Mouse (Mus musculus) liver, embryonic 12.5 days (tissue): ENCODE data around the gene Aqp8. TPM values are rescaled to one million over a fixed set of nuclear protein-coding genes. Genes with fewer than 3 reads are reported as not detected.

ENCODE experiments used
- ATAC-seq: fragments of 200-750 bp; cut with Nextera tagmentation; 2 replicates; pipeline ENCODE4 v1.8.0; 2017; ENCODE audit warnings: moderate number of reproducible peaks, mild to moderate bottlenecking, moderate library complexity
- H3K27ac ChIP-seq: fragments of 300-500 bp; sonication (generic); 2 replicates; pipeline ENCODE4 v1.5.1; 2016; ENCODE audit warnings: mild to moderate bottlenecking
- H3K27me3 ChIP-seq: fragments of 300-500 bp; sonication (generic); replicated peaks from 2 replicates; pipeline ENCODE4 v1.6.1; 2016; ENCODE audit warnings: mild to moderate bottlenecking, moderate library complexity
- H3K36me3 ChIP-seq: fragments of 300-500 bp; sonication (generic); 2 replicates; pipeline ENCODE4 v1.6.1; 2016; ENCODE audit warnings: mild to moderate bottlenecking, moderate library complexity
- H3K4me1 ChIP-seq: fragments of 300-500 bp; sonication (generic); 2 replicates; pipeline ENCODE4 v1.6.1; 2016
- H3K4me2 ChIP-seq: fragments of 300-500 bp; sonication (generic); 2 replicates; pipeline ENCODE4 v1.6.1; 2016; ENCODE audit warnings: mild to moderate bottlenecking, moderate library complexity
- H3K4me3 ChIP-seq: fragments of 300-500 bp; sonication (generic); 2 replicates; pipeline ENCODE4 v1.5.1; 2016; ENCODE audit warnings: mild to moderate bottlenecking, moderate library complexity
- H3K9ac ChIP-seq: fragments of 300-500 bp; sonication (generic); 2 replicates; pipeline ENCODE4 v1.6.1; 2016; ENCODE audit warnings: mild to moderate bottlenecking, moderate library complexity
- H3K9me3 ChIP-seq: fragments of 300-500 bp; sonication (generic); replicated peaks from 2 replicates; pipeline ENCODE4 v1.6.1; 2016; ENCODE audit warnings: mild to moderate bottlenecking, moderate library complexity
- WGBS: fragments of 180-500 bp; shearing (Covaris S2); methylation state at CpG from one replicate; pipeline ENCODE4 v1.1.7; 2016; ENCODE audit not compliant: insufficient replicate concordance; 5-methylcytosine and 5-hydroxymethylcytosine counted together
- polyA plus RNA-seq: library from polyadenylated mRNA; unstranded; fragments of >200 nt; fragmentation: Nextera tagmentation; extraction: Ambion mirVana; gene quantifications from 2 replicates; pipeline ENCODE4 v1.2.1, GENCODE M21; 2016

Aqp8 gene
- polyA plus RNA-seq, 1 experiment from 2014 or later, result 2.4 TPM

DNA sequence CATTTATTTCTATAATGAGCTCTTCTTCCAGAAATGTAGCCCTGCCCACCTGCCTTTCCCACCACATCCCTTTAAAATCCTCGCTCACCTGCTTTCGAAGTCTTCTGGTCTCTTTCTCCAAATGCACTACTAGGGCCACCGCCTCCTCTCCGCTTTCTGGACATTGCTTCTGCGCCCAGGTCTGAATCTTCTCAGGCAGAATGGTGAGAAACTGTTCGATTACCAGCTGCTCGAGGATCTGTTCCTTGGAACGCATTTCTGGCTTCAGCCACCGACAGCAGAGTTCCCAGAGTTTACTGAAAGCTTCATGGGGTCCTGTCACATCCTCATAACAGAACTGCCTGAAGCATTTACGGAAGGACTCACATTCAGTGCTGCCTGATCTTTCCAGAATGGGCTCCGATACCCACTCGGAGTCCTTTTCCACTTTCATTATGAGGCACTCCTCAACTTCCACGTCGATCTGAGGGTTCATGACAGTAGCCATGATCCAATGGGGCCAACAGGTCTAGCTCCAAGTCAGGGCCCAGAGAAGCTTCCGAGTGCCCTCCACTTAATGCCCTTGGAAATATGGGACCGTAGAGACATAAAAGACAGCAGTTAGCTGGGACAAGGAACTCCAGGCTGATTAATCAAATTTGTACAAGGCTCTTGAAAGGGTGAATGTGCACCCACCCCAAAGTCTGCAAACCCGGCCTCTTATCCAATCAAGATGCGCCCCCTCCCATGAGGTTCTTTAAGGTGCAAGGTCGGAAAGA, 37.6 kb downstream of the Aqp8 start:
- Histone ChIP-seq H3K9ac (peak overlapping the region; percentile 45; the same call in 1 of the 2 replicates), H3K27me3 (peaks cover 27% of the 10 kb centered on the region), H3K4me1 (peaks cover 5% of the 10 kb centered on the region), H3K4me2 (peak overlapping the region; percentile 74), H3K36me3 (no peaks in the 10 kb centered on the region), H3K4me3 (peak overlapping the region; percentile 53), H3K9me3 (no peaks in the 10 kb centered on the region), H3K27ac (no peak overlapping the region)
- WGBS, result 39% methylated on average over 19 of the region's 19 CpGs
- ATAC-seq, result no peak

DNA sequence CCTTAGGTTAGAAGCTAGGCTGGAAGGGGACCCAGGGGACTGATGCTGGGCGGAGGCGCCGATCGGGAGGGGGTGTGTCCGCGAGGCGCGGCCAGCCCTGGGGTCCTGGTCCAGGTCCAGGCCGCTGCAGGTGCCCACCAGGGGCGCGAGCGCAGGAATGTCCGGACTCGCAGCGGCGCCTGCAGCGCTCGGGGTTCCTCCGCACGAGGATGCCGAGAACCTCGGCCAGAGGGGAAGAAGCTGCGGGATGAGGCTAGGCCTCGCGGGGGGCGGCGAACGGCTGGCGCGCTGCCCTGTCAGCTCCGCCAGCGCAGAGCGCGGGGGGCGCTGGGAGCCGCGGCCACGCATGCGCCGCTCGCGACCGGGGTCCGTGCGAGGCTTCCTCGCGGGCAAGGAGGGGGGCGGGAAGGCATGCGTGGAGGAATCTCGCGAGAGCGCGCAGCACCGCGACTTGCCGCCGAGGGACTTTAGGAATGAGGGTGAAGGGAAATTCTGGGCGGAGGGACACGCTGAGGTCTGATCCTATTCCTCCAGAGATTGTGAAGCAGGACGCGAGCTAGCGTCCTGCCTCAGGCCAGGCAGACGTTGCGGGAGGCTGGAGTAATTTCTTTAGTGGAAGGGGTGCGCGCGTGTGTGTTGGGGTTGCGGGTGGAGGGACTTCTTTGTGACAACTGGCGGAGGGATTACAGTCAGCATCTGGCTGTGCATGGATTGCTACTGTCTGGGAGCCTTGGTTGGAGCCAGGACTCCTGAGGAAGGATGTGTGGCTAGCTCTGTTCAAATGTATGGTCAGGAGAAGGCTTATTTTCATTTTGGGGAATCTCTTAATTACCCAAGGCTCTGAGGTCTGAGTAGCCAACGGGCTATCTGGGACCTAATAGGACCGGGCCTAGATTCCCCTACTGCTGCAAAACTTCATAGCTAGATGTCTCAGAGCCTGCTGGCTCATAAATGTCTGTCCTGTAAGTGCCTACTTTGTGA, 38.4 kb downstream of the Aqp8 start, which contains the start of gene Zkscan2:
TSS of gene Zkscan2 (minus strand) at position 211 of the 981 bp plus-strand sequence.
- Histone ChIP-seq H3K27ac (no peak within 1 kb of the TSS), H3K9ac (peak within 1 kb of the TSS; percentile 45; the same call in 1 of the 2 replicates), H3K4me3 (peak within 1 kb of the TSS; percentile 53), H3K9me3 (no peaks in the 10 kb centered on the region), H3K4me2 (peak within 1 kb of the TSS; percentile 74), H3K4me1 (peaks cover 5% of the 10 kb centered on the region), H3K36me3 (no peaks in the 10 kb centered on the region), H3K27me3 (peaks cover 27% of the 10 kb centered on the region)
- 2% methylated on average over 70 of the region's 71 CpGs for WGBS
- ATAC-seq, result peak; percentile 49

- Histone ChIP-seq H3K9ac (no peak overlapping the region), H3K27ac (no peak overlapping the region), H3K4me1 (peaks cover 5% of the 10 kb centered on the region), H3K4me2 (no peak overlapping the region), H3K27me3 (peaks cover 27% of the 10 kb centered on the region), H3K4me3 (no peak overlapping the region), H3K9me3 (no peaks in the 10 kb centered on the region), H3K36me3 (no peaks in the 10 kb centered on the region)
- ATAC-seq, result no peak
- 30% methylated on average over 1 of the region's 1 CpGs for WGBS
Measured at GRCm38 (mm10) chr7:123503358-123503757, 41.3 kb downstream of the Aqp8 start.

DNA sequence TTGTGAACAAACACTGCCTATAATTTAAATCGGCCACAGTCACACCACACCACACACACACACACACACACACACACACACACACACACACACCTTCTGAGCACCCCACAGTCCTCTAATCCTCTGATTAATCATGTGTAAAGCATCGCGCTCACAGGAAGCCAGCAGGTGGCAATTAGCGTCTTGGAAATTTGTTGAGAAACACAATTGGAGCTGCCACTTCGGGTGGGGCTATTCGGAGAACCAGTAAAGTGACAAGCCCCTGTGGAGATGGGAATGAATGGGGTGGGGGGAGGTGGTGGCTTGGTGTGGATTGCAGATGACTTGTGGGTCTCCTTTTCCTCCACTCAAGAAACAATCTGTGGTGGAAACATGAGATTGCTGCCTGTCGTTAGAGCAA, 45.9 kb downstream of the Aqp8 start:
- H3K9ac ChIP-seq, result no peak overlapping the region
- no peaks in the 10 kb centered on the region for H3K27me3 ChIP-seq
- no peaks in the 10 kb centered on the region for H3K4me1 ChIP-seq
- no peaks in the 10 kb centered on the region for H3K36me3 ChIP-seq
- 74% methylated on average over 7 of the region's 7 CpGs for WGBS
- no peak overlapping the region for H3K27ac ChIP-seq
- no peak overlapping the region for H3K4me2 ChIP-seq
- H3K9me3 ChIP-seq, result no peaks in the 10 kb centered on the region
- H3K4me3 ChIP-seq, result no peak overlapping the region
- no peak for ATAC-seq

Other genes with a start within 250 kb of the Aqp8 start
- gene Slc5a11, start 247.5 kb upstream of the Aqp8 start, polyA plus RNA-seq, result 0.24 and 0.30 TPM in 2 replicates
- gene Lcmt1, start 92.5 kb upstream of the Aqp8 start, polyA plus RNA-seq, result 33.4 and 34.4 TPM in 2 replicates
- 16.7 TPM in 2 replicates for gene Arhgap17, start 92.4 kb upstream of the Aqp8 start, polyA plus RNA-seq
- 0.48 and 0.59 TPM in 2 replicates for gene Zkscan2, start 38.2 kb downstream of the Aqp8 start, polyA plus RNA-seq